In the genomic region with DNA sequence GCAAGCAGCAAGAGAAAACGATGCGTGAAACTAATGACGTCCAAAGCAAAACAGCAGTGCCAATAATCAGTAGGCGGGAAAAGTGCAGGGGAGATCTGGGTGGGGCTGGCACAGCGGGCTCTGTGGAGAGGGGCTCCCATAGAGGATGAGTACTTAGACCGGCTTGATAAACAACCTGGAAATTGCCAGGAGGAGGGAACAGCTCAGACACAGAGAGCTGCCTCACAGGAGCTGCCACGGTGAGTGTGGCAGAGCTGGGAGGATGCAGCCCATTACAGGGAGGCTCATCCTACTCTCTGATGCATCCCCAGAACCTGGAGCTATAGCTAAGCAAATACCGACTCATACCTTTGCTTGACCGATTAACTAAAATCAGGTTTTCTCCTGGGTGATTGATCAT, we compare ENCODE assay signal across 26 mouse cellular contexts.
DNase-seq lines count a peak whose midpoint lies in the region; ATAC-seq lines count a peak whose summit lies in the region.
"Had no signal": no experiment of that assay in that cellular context is flagged by ENCODE, and none has a peak within 500 bp of the region (broad histone marks: within the 10 kb centered on the region; RNA-seq: fewer than 3 reads in every experiment).

No protein-coding gene starts in this region.

- no peak overlapping the region for H3K4me2 ChIP-seq in forebrain, embryonic 12.5 days
- no peak overlapping the region for H3K4me2 ChIP-seq in forebrain, embryonic 11.5 days (ENCODE audit: low read depth, low read length, severe bottlenecking)
- H3K4me2 ChIP-seq in midbrain, embryonic 16.5 days (ENCODE audit: low read length), result no peak overlapping the region
- no peak overlapping the region for H3K4me2 ChIP-seq in hindbrain, embryonic 13.5 days
- peak overlapping the region; percentile 22 for H3K4me2 ChIP-seq in neural tube, embryonic 15.5 days
- H3K4me2 ChIP-seq: embryonic facial prominence, embryonic 13.5 days; heart, embryonic 13.5 days; neural tube, embryonic 12.5 days had no signal

- H3K36me3 ChIP-seq in forebrain, embryonic 12.5 days (replicated peaks), result no peaks in the 10 kb centered on the region
- H3K36me3 ChIP-seq in forebrain, embryonic 11.5 days (ENCODE audit: control insufficient read depth, insufficient read depth, low read length), result no peaks in the 10 kb centered on the region
- no peaks in the 10 kb centered on the region for H3K36me3 ChIP-seq in midbrain, embryonic 16.5 days (ENCODE audit: control insufficient read depth, insufficient read depth, low read length)
- H3K36me3 ChIP-seq in midbrain, embryonic 10.5 days, result no peaks in the 10 kb centered on the region
- no peaks in the 10 kb centered on the region for H3K36me3 ChIP-seq in hindbrain, embryonic 13.5 days
- no peaks in the 10 kb centered on the region for H3K36me3 ChIP-seq in neural tube, embryonic 15.5 days
- H3K36me3 ChIP-seq: embryonic facial prominence, embryonic 13.5 days; heart, embryonic 13.5 days; neural tube, embryonic 12.5 days had no signal

- H3K27me3 ChIP-seq in forebrain, embryonic 12.5 days, result no peaks in the 10 kb centered on the region; the same call in 1 of the 2 replicates
- H3K27me3 ChIP-seq in forebrain, embryonic 11.5 days (ENCODE audit: control insufficient read depth, insufficient read depth, low read length), result no peaks in the 10 kb centered on the region
- H3K27me3 ChIP-seq in midbrain, embryonic 16.5 days (ENCODE audit: control insufficient read depth, insufficient read depth, low read depth, low read length), result no peaks in the 10 kb centered on the region
- H3K27me3 ChIP-seq in midbrain, embryonic 10.5 days (ENCODE audit: low read depth, poor library complexity, severe bottlenecking), result peaks cover 35% of the 10 kb centered on the region
- peaks cover 4% of the 10 kb centered on the region; the same call in 1 of the 2 replicates for H3K27me3 ChIP-seq in hindbrain, embryonic 13.5 days
- peaks cover 3% of the 10 kb centered on the region; the same call in 1 of the 2 replicates for H3K27me3 ChIP-seq in neural tube, embryonic 15.5 days (replicated peaks)
- H3K27me3 ChIP-seq: embryonic facial prominence, embryonic 13.5 days; neural tube, embryonic 12.5 days had no signal

- peaks cover 15% of the 10 kb centered on the region for H3K4me1 ChIP-seq in forebrain, embryonic 12.5 days
- no peaks in the 10 kb centered on the region for H3K4me1 ChIP-seq in forebrain, embryonic 11.5 days (replicated peaks; ENCODE audit: control insufficient read depth, insufficient read depth, low read length)
- peaks cover 11% of the 10 kb centered on the region for H3K4me1 ChIP-seq in midbrain, embryonic 16.5 days (ENCODE audit: control insufficient read depth, insufficient read depth, low read length)
- H3K4me1 ChIP-seq in midbrain, embryonic 10.5 days, result peaks cover 12% of the 10 kb centered on the region
- peaks cover 26% of the 10 kb centered on the region for H3K4me1 ChIP-seq in hindbrain, embryonic 13.5 days (replicated peaks)
- peaks cover 15% of the 10 kb centered on the region for H3K4me1 ChIP-seq in neural tube, embryonic 15.5 days
- H3K4me1 ChIP-seq: heart, embryonic 13.5 days had no signal

- ATAC-seq in forebrain, embryonic 12.5 days (ENCODE audit: low FRiP score), result 0 out of 2 replicates have a peak, but pooled peaks have one; percentile 44
- no peak for ATAC-seq in forebrain, embryonic 11.5 days (replicated peaks; ENCODE audit: low FRiP score)
- ATAC-seq in midbrain, embryonic 16.5 days, result 0 out of 2 replicates have a peak, but pooled peaks have one; percentile 17
- peak; percentile 62; the same call in 1 of the 2 replicates for ATAC-seq in hindbrain, embryonic 13.5 days (ENCODE audit: low FRiP score)
- peak; percentile 30; the same call in 1 of the 2 replicates for ATAC-seq in neural tube, embryonic 15.5 days (ENCODE audit: low FRiP score)
- ATAC-seq: activated CD4-positive, CD25-positive, alpha-beta regulatory T cell, adult 4 months; inflammation-experienced regulatory T-cells, adult 6 months had no signal

- DNase-seq in forebrain, embryonic 11.5 days (ENCODE audit: low spot score), result no peak
- no peak for DNase-seq in midbrain, embryonic 10.5 days (ENCODE audit: low spot score)
- DNase-seq in left cerebral cortex, adult 8-10 months (ENCODE audit: low spot score in 2 of 2), result no peak
- no peak for DNase-seq in adrenal gland, postnatal 14 days
- DNase-seq: adrenal gland, adult 8-10 months; cerebellum, adult 8-10 months; cerebellum, postnatal 36 days; embryo, embryonic 11 days; gastrocnemius, postnatal 10 days; kidney, adult 2 months; lung, postnatal 4 days; thymus, adult 2 months; thymus, postnatal 4 days had no signal

- H3K9ac ChIP-seq in forebrain, embryonic 12.5 days, result no peak overlapping the region
- H3K9ac ChIP-seq in forebrain, embryonic 11.5 days (ENCODE audit: low read length), result no peak overlapping the region
- peak overlapping the region; percentile 45; the same call in 1 of the 2 replicates for H3K9ac ChIP-seq in midbrain, embryonic 16.5 days (ENCODE audit: low read depth, low read length)
- H3K9ac ChIP-seq in hindbrain, embryonic 13.5 days, result no peak overlapping the region
- no peak overlapping the region for H3K9ac ChIP-seq in neural tube, embryonic 15.5 days (replicated peaks)
- H3K9ac ChIP-seq: embryonic facial prominence, embryonic 13.5 days; heart, embryonic 13.5 days; neural tube, embryonic 12.5 days had no signal

- H3K4me3 ChIP-seq in forebrain, embryonic 12.5 days (replicated peaks), result no peak overlapping the region
- no peak overlapping the region for H3K4me3 ChIP-seq in forebrain, embryonic 11.5 days (ENCODE audit: low read depth, low read length)
- no peak overlapping the region for H3K4me3 ChIP-seq in midbrain, embryonic 16.5 days (ENCODE audit: low read depth, low read length)
- H3K4me3 ChIP-seq in midbrain, embryonic 10.5 days, result no peak overlapping the region
- H3K4me3 ChIP-seq in hindbrain, embryonic 13.5 days, result no peak overlapping the region
- H3K4me3 ChIP-seq in neural tube, embryonic 15.5 days (replicated peaks), result no peak overlapping the region
- H3K4me3 ChIP-seq: embryonic facial prominence, embryonic 13.5 days; erythroblast, embryonic 14.5 days; heart, adult 2 months; heart, embryonic 13.5 days; neural tube, embryonic 12.5 days had no signal

- H3K27ac ChIP-seq in forebrain, embryonic 12.5 days, result peak overlapping the region; percentile 51; the same call in 1 of the 2 replicates
- no peak overlapping the region for H3K27ac ChIP-seq in forebrain, embryonic 11.5 days (ENCODE audit: low read depth, low read length)
- H3K27ac ChIP-seq in midbrain, embryonic 16.5 days (ENCODE audit: low read length), result no peak overlapping the region
- H3K27ac ChIP-seq in midbrain, embryonic 10.5 days (replicated peaks), result no peak overlapping the region
- peak overlapping the region; percentile 76 for H3K27ac ChIP-seq in hindbrain, embryonic 13.5 days
- peak overlapping the region; percentile 68 for H3K27ac ChIP-seq in neural tube, embryonic 15.5 days (replicated peaks)
- H3K27ac ChIP-seq: embryonic facial prominence, embryonic 13.5 days; heart, adult 2 months; heart, embryonic 13.5 days; kidney, postnatal 0 days; neural tube, embryonic 12.5 days; stomach, postnatal 0 days had no signal

- no peaks in the 10 kb centered on the region for H3K9me3 ChIP-seq in forebrain, embryonic 12.5 days
- H3K9me3 ChIP-seq in forebrain, embryonic 11.5 days (ENCODE audit: control insufficient read depth, low read length), result no peaks in the 10 kb centered on the region
- no peaks in the 10 kb centered on the region for H3K9me3 ChIP-seq in midbrain, embryonic 16.5 days (replicated peaks; ENCODE audit: control insufficient read depth, low read length, poor library complexity, severe bottlenecking)
- 0 out of 2 replicates have a peak, but pooled peaks cover 6% of the 10 kb centered on the region for H3K9me3 ChIP-seq in midbrain, embryonic 10.5 days (replicated peaks)
- H3K9me3 ChIP-seq in hindbrain, embryonic 13.5 days, result no peaks in the 10 kb centered on the region
- no peaks in the 10 kb centered on the region for H3K9me3 ChIP-seq in neural tube, embryonic 15.5 days (replicated peaks)
- H3K9me3 ChIP-seq: embryonic facial prominence, embryonic 13.5 days; heart, embryonic 13.5 days; neural tube, embryonic 12.5 days had no signal

- 66% methylated on average over 9 of the region's 9 CpGs for WGBS in forebrain, embryonic 12.5 days
- 73% methylated on average over 9 of the region's 9 CpGs for WGBS in forebrain, embryonic 11.5 days
- 48% methylated on average over 9 of the region's 9 CpGs for WGBS in midbrain, embryonic 16.5 days
- 83% methylated on average over 9 of the region's 9 CpGs for WGBS in midbrain, embryonic 10.5 days
- WGBS in hindbrain, embryonic 13.5 days, result 55% methylated on average over 9 of the region's 9 CpGs
- WGBS in neural tube, embryonic 15.5 days, result 33% methylated on average over 9 of the region's 9 CpGs

Comparison
In these comparisons a context has a peak if more than half of its experiments do, and no peak if none do; other contexts are left out.
1. H3K27ac ChIP-seq: peak in forebrain, embryonic 12.5 days (single experiment), hindbrain, embryonic 13.5 days (single experiment) and neural tube, embryonic 15.5 days (single experiment); none in forebrain, embryonic 11.5 days (single experiment), midbrain, embryonic 16.5 days (single experiment) and midbrain, embryonic 10.5 days (single experiment).